Mouse (Mus musculus): Measurements from ENCODE around the gene Adamts9. TPM values are rescaled to one million over a fixed set of nuclear protein-coding genes. Genes with fewer than 3 reads are reported as not detected.

Adamts9 gene
- polyA plus RNA-seq, 1 experiment from 2014 or later = not detected

DNA sequence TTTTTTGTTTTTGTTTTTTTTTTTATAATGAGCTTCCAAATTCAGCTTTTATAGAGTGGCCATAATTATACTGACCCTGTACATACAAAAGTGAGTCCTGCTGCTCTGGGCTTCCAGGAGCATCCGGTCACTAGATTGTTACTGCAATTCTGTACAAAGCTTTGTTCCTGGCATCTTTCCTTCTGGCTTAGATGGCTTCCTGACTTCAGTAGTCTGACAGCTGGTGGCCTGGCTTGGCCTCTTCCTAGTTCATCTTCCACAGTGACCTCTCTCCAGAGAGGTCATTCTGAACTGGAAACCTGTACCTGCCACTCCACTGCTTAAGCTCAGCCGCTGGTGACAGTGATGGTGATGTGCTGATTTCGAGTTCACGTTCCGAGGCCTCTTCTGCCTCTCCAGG lies 217.2 kb downstream of the Adamts9 start:
- WGBS (ENCODE audit: missing documents) = 85% methylated on average over 5 of the region's 5 CpGs
- H3K27ac ChIP-seq = no peak overlapping the region
- H3K79me2 ChIP-seq (ENCODE audit: inconsistent target) = no peaks in the 10 kb centered on the region
- no peak overlapping the region for H3K4me3 ChIP-seq (ENCODE audit: inconsistent target)
- no peaks in the 10 kb centered on the region for H3K36me3 ChIP-seq (ENCODE audit: inconsistent target)

DNA sequence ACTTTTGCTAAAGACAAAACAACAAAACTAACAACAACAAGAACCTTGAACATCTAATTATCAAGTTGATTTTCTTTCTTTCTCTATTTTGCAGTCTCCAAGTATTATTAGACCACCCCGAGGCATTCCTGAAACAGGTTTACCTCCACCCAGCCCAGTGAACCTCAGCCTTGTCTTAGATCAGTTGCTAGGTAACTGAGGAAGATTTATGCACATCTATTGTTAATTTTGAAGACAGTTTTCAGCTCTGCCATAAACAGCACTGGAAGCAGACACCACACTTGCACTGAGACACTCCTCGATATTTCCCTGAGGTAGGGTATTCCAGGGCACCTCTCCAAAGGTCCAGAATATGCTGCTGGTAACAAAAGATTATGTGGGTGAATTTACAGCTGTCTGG lies 218.9 kb downstream of the Adamts9 start:
- H3K4me3 ChIP-seq (ENCODE audit: inconsistent target) = no peak overlapping the region
- 81% methylated on average over 2 of the region's 2 CpGs for WGBS (ENCODE audit: missing documents)
- no peaks in the 10 kb centered on the region for H3K36me3 ChIP-seq (ENCODE audit: inconsistent target)
- H3K79me2 ChIP-seq (ENCODE audit: inconsistent target) = no peaks in the 10 kb centered on the region
- no peak overlapping the region for H3K27ac ChIP-seq

Other genes with a start within 250 kb of the Adamts9 start
- gene Prickle2, start 237.3 kb downstream of the Adamts9 start, polyA plus RNA-seq (2018) = 0.04 to 0.30 TPM (median 0.12 TPM) in 3 replicates
- not detected in 3 replicates for gene A730049H05Rik, start 127.0 kb downstream of the Adamts9 start, polyA plus RNA-seq (2018)
- gene Gm15737, start 74.1 kb downstream of the Adamts9 start, polyA plus RNA-seq (2018) = not detected in 3 replicates